Mouse (Mus musculus): ENCODE data around the gene Abcc3. TPM values are rescaled to one million over a fixed set of nuclear protein-coding genes. Genes with fewer than 3 reads are reported as not detected.

Gene Abcc3
- polyA plus RNA-seq (2015; fragmentation: Nextera tagmentation; extraction: Ambion mirVana) = 9.4 and 10.2 TPM in 2 replicates

DNA sequence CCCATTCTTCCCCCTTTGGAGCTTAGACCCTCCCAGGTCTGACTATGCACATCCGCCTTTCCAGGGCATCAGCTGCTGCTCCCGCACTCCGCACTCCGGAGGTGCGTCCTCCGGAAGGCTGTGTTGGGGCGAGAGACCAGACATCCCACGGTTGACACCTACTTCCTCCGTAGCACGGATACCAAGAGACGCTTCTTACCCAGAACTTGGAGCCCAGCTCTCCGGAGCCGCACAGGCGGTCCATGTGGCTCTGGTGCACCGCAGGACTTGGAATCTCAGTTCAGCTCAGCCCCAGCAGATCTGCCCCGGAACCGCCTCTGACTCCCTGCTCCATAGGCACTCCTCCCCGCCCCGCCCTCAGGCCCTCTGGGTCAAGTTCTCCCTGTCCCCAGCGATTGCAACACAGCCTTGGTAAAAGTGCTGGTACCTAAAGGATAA lies at the start of gene Abcc3:
TSS of gene Abcc3 (minus strand) at position 326 of the 438 bp plus-strand sequence.
- no peaks in the 10 kb centered on the region for H3K9me3 ChIP-seq (replicated peaks; ENCODE audit: control insufficient read depth, low read length)
- H3K4me3 ChIP-seq (ENCODE audit: low read depth, low read length) = peak within 1 kb of the TSS; percentile 42
- no peaks in the 10 kb centered on the region for H3K36me3 ChIP-seq (ENCODE audit: control insufficient read depth, insufficient read depth)
- ATAC-seq (ENCODE audit: low read depth) = peak; percentile 64
- H3K4me2 ChIP-seq (ENCODE audit: low read depth, low read length) = peak within 1 kb of the TSS; percentile 54
- H3K9ac ChIP-seq (ENCODE audit: low read depth, low read length) = no peak within 1 kb of the TSS
- peaks cover 9% of the 10 kb centered on the region for H3K27me3 ChIP-seq (ENCODE audit: control insufficient read depth, insufficient read depth, low read depth, low read length)
- H3K4me1 ChIP-seq (ENCODE audit: control insufficient read depth, low read depth, low read length) = no peaks in the 10 kb centered on the region; the same call in 1 of the 2 replicates
- no peak within 1 kb of the TSS for H3K27ac ChIP-seq (ENCODE audit: low read length)
- 2% methylated on average over 20 of the region's 20 CpGs for WGBS (ENCODE audit: insufficient replicate concordance)

DNA sequence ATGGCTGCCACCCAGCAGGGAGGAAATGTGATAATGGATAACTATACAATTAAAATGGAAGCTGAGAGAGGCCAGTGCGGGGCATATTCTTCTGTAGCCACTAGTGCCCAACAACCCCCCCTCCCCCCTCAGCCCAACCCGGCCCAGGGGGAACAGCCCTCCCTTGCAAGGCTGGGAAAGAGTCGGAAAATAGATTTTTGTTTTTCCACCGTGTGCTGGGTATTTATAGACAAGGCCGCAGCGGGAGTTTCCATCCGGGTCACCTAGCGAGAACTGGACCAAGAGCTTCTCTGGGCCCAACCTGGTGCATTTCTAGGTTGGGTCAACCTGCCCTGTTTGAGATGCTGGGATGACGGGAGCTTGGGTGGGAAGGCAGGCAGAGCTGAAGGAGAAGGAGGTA lies 49.0 kb upstream of the Abcc3 start:
- Histone ChIP-seq H3K4me1 (ENCODE audit: control insufficient read depth, low read depth, low read length) (no peaks in the 10 kb centered on the region), H3K9ac (ENCODE audit: low read depth, low read length) (no peak overlapping the region), H3K9me3 (replicated peaks; ENCODE audit: control insufficient read depth, low read length) (no peaks in the 10 kb centered on the region), H3K27me3 (ENCODE audit: control insufficient read depth, insufficient read depth, low read depth, low read length) (peaks cover 4% of the 10 kb centered on the region; the same call in 1 of the 2 replicates), H3K4me3 (ENCODE audit: low read depth, low read length) (no peak overlapping the region), H3K27ac (ENCODE audit: low read length) (no peak overlapping the region), H3K36me3 (ENCODE audit: control insufficient read depth, insufficient read depth) (no peaks in the 10 kb centered on the region), H3K4me2 (ENCODE audit: low read depth, low read length) (no peak overlapping the region)
- WGBS (ENCODE audit: insufficient replicate concordance) = 65% methylated on average over 9 of the region's 9 CpGs
- no peak for ATAC-seq (ENCODE audit: low read depth)

GRCm38 (mm10) chr11:94441122-94441521 lies 48.3 kb upstream of the Abcc3 start:
- H3K4me1 ChIP-seq (ENCODE audit: control insufficient read depth, low read depth, low read length) = no peaks in the 10 kb centered on the region
- 48% methylated on average over 7 of the region's 7 CpGs for WGBS (ENCODE audit: insufficient replicate concordance)
- H3K36me3 ChIP-seq (ENCODE audit: control insufficient read depth, insufficient read depth) = no peaks in the 10 kb centered on the region
- no peak for ATAC-seq (ENCODE audit: low read depth)
- H3K9ac ChIP-seq (ENCODE audit: low read depth, low read length) = no peak overlapping the region
- no peaks in the 10 kb centered on the region for H3K9me3 ChIP-seq (replicated peaks; ENCODE audit: control insufficient read depth, low read length)
- H3K27ac ChIP-seq (ENCODE audit: low read length) = no peak overlapping the region
- H3K4me2 ChIP-seq (ENCODE audit: low read depth, low read length) = no peak overlapping the region
- no peak overlapping the region for H3K4me3 ChIP-seq (ENCODE audit: low read depth, low read length)
- H3K27me3 ChIP-seq (ENCODE audit: control insufficient read depth, insufficient read depth, low read depth, low read length) = peaks cover 4% of the 10 kb centered on the region; the same call in 1 of the 2 replicates

- Histone ChIP-seq H3K27me3 (ENCODE audit: control insufficient read depth, insufficient read depth, low read depth, low read length) (peaks cover 4% of the 10 kb centered on the region; the same call in 1 of the 2 replicates), H3K36me3 (ENCODE audit: control insufficient read depth, insufficient read depth) (no peaks in the 10 kb centered on the region), H3K27ac (ENCODE audit: low read length) (no peak overlapping the region), H3K9ac (ENCODE audit: low read depth, low read length) (no peak overlapping the region), H3K4me3 (ENCODE audit: low read depth, low read length) (no peak overlapping the region), H3K4me1 (ENCODE audit: control insufficient read depth, low read depth, low read length) (no peaks in the 10 kb centered on the region), H3K4me2 (ENCODE audit: low read depth, low read length) (no peak overlapping the region), H3K9me3 (replicated peaks; ENCODE audit: control insufficient read depth, low read length) (no peaks in the 10 kb centered on the region)
- WGBS (ENCODE audit: insufficient replicate concordance) = 82% methylated on average over 6 of the region's 6 CpGs
- ATAC-seq (ENCODE audit: low read depth) = no peak
These were observed 47.6 kb upstream of the Abcc3 start for GRCm38 (mm10) chr11:94440421-94440820.

- H3K9me3 ChIP-seq (replicated peaks; ENCODE audit: control insufficient read depth, low read length) = no peaks in the 10 kb centered on the region
- H3K4me1 ChIP-seq (ENCODE audit: control insufficient read depth, low read depth, low read length) = no peaks in the 10 kb centered on the region
- no peak for ATAC-seq (ENCODE audit: low read depth)
- peaks cover 19% of the 10 kb centered on the region for H3K27me3 ChIP-seq (ENCODE audit: control insufficient read depth, insufficient read depth, low read depth, low read length)
- H3K4me2 ChIP-seq (ENCODE audit: low read depth, low read length) = no peak overlapping the region
- 28% methylated on average over 9 of the region's 9 CpGs for WGBS (ENCODE audit: insufficient replicate concordance)
- H3K27ac ChIP-seq (ENCODE audit: low read length) = no peak overlapping the region
- no peaks in the 10 kb centered on the region for H3K36me3 ChIP-seq (ENCODE audit: control insufficient read depth, insufficient read depth)
- H3K4me3 ChIP-seq (ENCODE audit: low read depth, low read length) = no peak overlapping the region
- H3K9ac ChIP-seq (ENCODE audit: low read depth, low read length) = no peak overlapping the region
These were observed 36.3 kb upstream of the Abcc3 start for GRCm38 (mm10) chr11:94429011-94429651.

DNA sequence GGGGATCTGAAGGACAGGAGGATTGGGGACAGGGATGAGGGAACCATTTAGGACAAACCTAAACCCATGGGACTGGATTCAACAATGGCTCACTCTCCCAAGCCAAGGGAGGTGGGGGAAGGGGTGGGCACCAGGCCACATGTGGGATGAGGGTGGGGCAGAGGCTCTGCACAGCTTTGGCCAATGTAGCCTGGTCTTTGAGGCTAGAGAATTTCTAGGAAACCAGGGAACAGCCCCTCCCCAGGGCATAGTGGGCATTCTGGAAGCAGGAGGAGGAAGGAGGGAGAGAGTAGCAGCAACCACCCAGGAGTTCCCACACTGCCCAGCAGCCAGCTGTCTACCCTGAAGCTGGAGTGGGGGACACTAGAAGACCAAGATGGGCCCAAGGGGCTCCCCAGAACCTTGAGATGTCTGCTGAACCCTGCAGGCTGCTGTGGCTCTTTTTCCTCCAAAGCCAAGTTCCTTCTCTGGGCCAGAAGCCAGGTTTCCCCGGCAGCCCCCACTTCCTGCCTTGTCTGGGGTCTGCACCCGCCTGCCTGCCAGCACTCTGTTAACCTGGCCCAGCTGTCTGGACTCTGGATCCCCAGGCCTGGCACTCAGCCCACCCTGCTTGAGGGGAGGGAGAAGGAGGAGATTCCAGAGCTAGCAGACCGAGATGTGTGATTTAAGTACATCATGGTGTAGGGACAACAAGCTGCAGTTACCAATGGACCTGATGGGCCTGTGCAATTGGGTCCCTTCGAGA lies 35.5 kb upstream of the Abcc3 start:
- Histone ChIP-seq H3K27me3 (ENCODE audit: control insufficient read depth, insufficient read depth, low read depth, low read length) (peaks cover 14% of the 10 kb centered on the region), H3K4me1 (ENCODE audit: control insufficient read depth, low read depth, low read length) (no peaks in the 10 kb centered on the region), H3K4me3 (ENCODE audit: low read depth, low read length) (no peak overlapping the region), H3K9ac (ENCODE audit: low read depth, low read length) (no peak overlapping the region), H3K9me3 (replicated peaks; ENCODE audit: control insufficient read depth, low read length) (no peaks in the 10 kb centered on the region), H3K36me3 (ENCODE audit: control insufficient read depth, insufficient read depth) (no peaks in the 10 kb centered on the region), H3K4me2 (ENCODE audit: low read depth, low read length) (no peak overlapping the region), H3K27ac (ENCODE audit: low read length) (no peak overlapping the region)
- WGBS (ENCODE audit: insufficient replicate concordance) = 17% methylated on average over 4 of the region's 4 CpGs
- ATAC-seq (ENCODE audit: low read depth) = no peak

- no peak overlapping the region for H3K4me3 ChIP-seq (ENCODE audit: low read depth, low read length)
- 41% methylated on average over 14 of the region's 14 CpGs for WGBS (ENCODE audit: insufficient replicate concordance)
These were observed 32.9 kb upstream of the Abcc3 start for GRCm38 (mm10) chr11:94425656-94426055.

GRCm38 (mm10) chr11:94425215-94425614 lies 32.4 kb upstream of the Abcc3 start:
- Histone ChIP-seq H3K9me3 (replicated peaks; ENCODE audit: control insufficient read depth, low read length) (no peaks in the 10 kb centered on the region), H3K4me1 (ENCODE audit: control insufficient read depth, low read depth, low read length) (no peaks in the 10 kb centered on the region), H3K36me3 (ENCODE audit: control insufficient read depth, insufficient read depth) (no peaks in the 10 kb centered on the region), H3K27me3 (ENCODE audit: control insufficient read depth, insufficient read depth, low read depth, low read length) (peaks cover 7% of the 10 kb centered on the region; the same call in 1 of the 2 replicates), H3K9ac (ENCODE audit: low read depth, low read length) (no peak overlapping the region), H3K4me2 (ENCODE audit: low read depth, low read length) (no peak overlapping the region), H3K27ac (ENCODE audit: low read length) (no peak overlapping the region), H3K4me3 (ENCODE audit: low read depth, low read length) (no peak overlapping the region)
- 28% methylated on average over 5 of the region's 5 CpGs for WGBS (ENCODE audit: insufficient replicate concordance)
- no peak for ATAC-seq (ENCODE audit: low read depth)

More at GRCm38 (mm10) chr11:94425656-94426055, 32.9 kb upstream of the Abcc3 start:
- Histone ChIP-seq H3K4me1 (ENCODE audit: control insufficient read depth, low read depth, low read length) (no peaks in the 10 kb centered on the region), H3K36me3 (ENCODE audit: control insufficient read depth, insufficient read depth) (no peaks in the 10 kb centered on the region), H3K27me3 (ENCODE audit: control insufficient read depth, insufficient read depth, low read depth, low read length) (peaks cover 7% of the 10 kb centered on the region; the same call in 1 of the 2 replicates), H3K4me2 (ENCODE audit: low read depth, low read length) (no peak overlapping the region), H3K9ac (ENCODE audit: low read depth, low read length) (no peak overlapping the region), H3K27ac (ENCODE audit: low read length) (no peak overlapping the region), H3K9me3 (replicated peaks; ENCODE audit: control insufficient read depth, low read length) (no peaks in the 10 kb centered on the region)
- ATAC-seq (ENCODE audit: low read depth) = no peak

GRCm38 (mm10) chr11:94424380-94424779 lies 31.6 kb upstream of the Abcc3 start:
- Histone ChIP-seq H3K27ac (ENCODE audit: low read length) (no peak overlapping the region), H3K9ac (ENCODE audit: low read depth, low read length) (no peak overlapping the region), H3K4me3 (ENCODE audit: low read depth, low read length) (no peak overlapping the region), H3K4me2 (ENCODE audit: low read depth, low read length) (no peak overlapping the region), H3K36me3 (ENCODE audit: control insufficient read depth, insufficient read depth) (no peaks in the 10 kb centered on the region), H3K4me1 (ENCODE audit: control insufficient read depth, low read depth, low read length) (no peaks in the 10 kb centered on the region), H3K27me3 (ENCODE audit: control insufficient read depth, insufficient read depth, low read depth, low read length) (peaks cover 7% of the 10 kb centered on the region; the same call in 1 of the 2 replicates), H3K9me3 (replicated peaks; ENCODE audit: control insufficient read depth, low read length) (no peaks in the 10 kb centered on the region)
- ATAC-seq (ENCODE audit: low read depth) = no peak
- 35% methylated on average over 15 of the region's 15 CpGs for WGBS (ENCODE audit: insufficient replicate concordance)
